Mouse (Mus musculus) hindbrain, embryonic 14.5 days (tissue): ENCODE results near the gene Olfr1036. TPM values are rescaled to one million over a fixed set of nuclear protein-coding genes. Genes with fewer than 3 reads are reported as not detected.
"Not testable (repeated sequence)": the region's sequence is repeated elsewhere in the genome, so short reads cannot be mapped to it uniquely, and the experiment has no call there.

Experiments used
- ATAC-seq: fragments of 200-750 bp; cut with Nextera tagmentation; 2 replicates; pipeline ENCODE4 v1.8.0; 2017; ENCODE audit warnings: moderate number of reproducible peaks, mild to moderate bottlenecking, moderate TSS enrichment, moderate library complexity; ENCODE audit not compliant: low FRiP score
- DNase-seq: peaks from one replicate; pipeline ENCODE4 v3.0.0-alpha.2; 2015; ENCODE audit warnings: low spot score
- H3K27ac ChIP-seq: fragments of 300-500 bp; sonication (generic); 2 replicates; pipeline ENCODE4 v1.5.1; 2014; ENCODE audit warnings: mild to moderate bottlenecking, moderate library complexity
- H3K27me3 ChIP-seq: fragments of 300-500 bp; sonication (generic); 2 replicates; pipeline ENCODE4 v1.6.1; 2014; ENCODE audit warnings: mild to moderate bottlenecking, low read length, mixed read lengths; ENCODE audit not compliant: control insufficient read depth, insufficient read depth
- H3K36me3 ChIP-seq: fragments of 300-500 bp; sonication (generic); replicated peaks from 2 replicates; pipeline ENCODE4 v1.6.1; 2014; ENCODE audit not compliant: control insufficient read depth, insufficient read depth
- H3K4me1 ChIP-seq: fragments of 300-500 bp; sonication (generic); replicated peaks from 2 replicates; pipeline ENCODE4 v1.6.1; 2014; ENCODE audit warnings: antibody characterized with exemption, low read length, mixed read lengths; ENCODE audit not compliant: control insufficient read depth, insufficient read depth
- H3K4me2 ChIP-seq: fragments of 300-500 bp; sonication (generic); replicated peaks from 2 replicates; pipeline ENCODE4 v1.6.1; 2014; ENCODE audit warnings: mild to moderate bottlenecking, moderate library complexity
- H3K4me3 ChIP-seq: fragments of 300-500 bp; sonication (generic); replicated peaks from 2 replicates; pipeline ENCODE4 v1.5.1; 2014; ENCODE audit warnings: mild to moderate bottlenecking, low read length
- H3K9ac ChIP-seq: fragments of 300-500 bp; sonication (generic); 2 replicates; pipeline ENCODE4 v1.6.1; 2014
- H3K9me3 ChIP-seq: fragments of 300-500 bp; sonication (generic); 2 replicates; pipeline ENCODE4 v1.6.1; 2016; ENCODE audit warnings: low read length; ENCODE audit not compliant: control insufficient read depth
- WGBS: fragments of 180-500 bp; shearing (Covaris S2); extraction: QIAGEN DNeasy Blood & Tissue Kit; methylation state at CpG from one replicate; pipeline ENCODE4 v1.1.7; 2014; 5-methylcytosine and 5-hydroxymethylcytosine counted together
- polyA plus RNA-seq: library from polyadenylated mRNA; unstranded; fragments of >200 nt; fragmentation: Nextera tagmentation; extraction: Ambion mirVana; gene quantifications from 2 replicates; pipeline ENCODE4 v1.2.1, GENCODE M21; 2014

The Olfr1036 gene
- not detected in 2 replicates for polyA plus RNA-seq

DNA sequence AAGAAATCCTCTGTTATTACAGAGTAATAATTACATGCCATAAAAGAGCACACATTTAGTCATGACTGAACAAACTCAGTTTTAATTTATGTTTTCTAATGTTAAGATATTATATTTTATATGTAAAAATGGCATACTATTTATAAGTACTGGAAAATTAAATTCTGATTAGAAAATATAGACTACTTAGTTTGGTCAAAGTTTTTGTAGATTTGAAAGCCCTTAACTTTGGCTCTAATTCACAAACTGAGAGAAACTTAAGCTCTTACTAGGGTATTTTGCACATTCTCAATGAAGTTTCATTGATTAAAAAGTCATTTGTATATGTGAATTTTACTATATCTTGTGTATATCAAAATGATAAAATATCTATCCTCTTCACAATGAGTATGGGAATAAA is at the start of gene Olfr1036:
TSS of gene Olfr1036 (plus strand) at position 301 of the 400 bp plus-strand sequence.
- not testable (repeated sequence) for ATAC-seq, H3K9me3 ChIP-seq, H3K4me3 ChIP-seq, H3K27me3 ChIP-seq, H3K4me1 ChIP-seq, DNase-seq, H3K9ac ChIP-seq, H3K27ac ChIP-seq, H3K4me2 ChIP-seq, H3K36me3 ChIP-seq

- Histone ChIP-seq H3K9me3 (no peaks in the 10 kb centered on the region), H3K4me1 (no peaks in the 10 kb centered on the region), H3K27me3 (no peaks in the 10 kb centered on the region), H3K9ac (no peak within 1 kb of the TSS), H3K27ac (no peak within 1 kb of the TSS), H3K4me2 (no peak within 1 kb of the TSS), H3K4me3 (no peak within 1 kb of the TSS), H3K36me3 (no peaks in the 10 kb centered on the region)
- DNase-seq (no peak), ATAC-seq (no peak)
Measured at GRCm38 (mm10) chr2:86045561-86045960, 28.2 kb upstream of the Olfr1036 start, which contains the start of gene Olfr1034. TSS of gene Olfr1034 (plus strand) at chr2:86045861.

GRCm38 (mm10) chr2:86050777-86051176 is 23.0 kb upstream of the Olfr1036 start:
- not testable (repeated sequence) for H3K9ac ChIP-seq, ATAC-seq, H3K4me3 ChIP-seq, H3K27me3 ChIP-seq, H3K27ac ChIP-seq, H3K4me2 ChIP-seq, H3K9me3 ChIP-seq, H3K4me1 ChIP-seq, H3K36me3 ChIP-seq, DNase-seq

GRCm38 (mm10) chr2:86063766-86064165 is 10.0 kb upstream of the Olfr1036 start:
- H3K27ac ChIP-seq, DNase-seq, H3K4me3 ChIP-seq, H3K27me3 ChIP-seq, H3K4me2 ChIP-seq, H3K4me1 ChIP-seq, H3K36me3 ChIP-seq, H3K9ac ChIP-seq, H3K9me3 ChIP-seq, ATAC-seq: not testable (repeated sequence)
- WGBS = 93% methylated on average over 2 of the region's 2 CpGs

GRCm38 (mm10) chr2:86070189-86070588 is 3.6 kb upstream of the Olfr1036 start:
- no peak overlapping the region for H3K4me2 ChIP-seq
- H3K4me1 ChIP-seq = no peaks in the 10 kb centered on the region
- no peaks in the 10 kb centered on the region for H3K36me3 ChIP-seq
- no peaks in the 10 kb centered on the region for H3K9me3 ChIP-seq
- no peak for ATAC-seq
- no peak overlapping the region for H3K9ac ChIP-seq
- no peak overlapping the region for H3K4me3 ChIP-seq
- H3K27me3 ChIP-seq = no peaks in the 10 kb centered on the region
- 97% methylated on average over 8 of the region's 8 CpGs for WGBS
- DNase-seq = no peak
- no peak overlapping the region for H3K27ac ChIP-seq

DNA sequence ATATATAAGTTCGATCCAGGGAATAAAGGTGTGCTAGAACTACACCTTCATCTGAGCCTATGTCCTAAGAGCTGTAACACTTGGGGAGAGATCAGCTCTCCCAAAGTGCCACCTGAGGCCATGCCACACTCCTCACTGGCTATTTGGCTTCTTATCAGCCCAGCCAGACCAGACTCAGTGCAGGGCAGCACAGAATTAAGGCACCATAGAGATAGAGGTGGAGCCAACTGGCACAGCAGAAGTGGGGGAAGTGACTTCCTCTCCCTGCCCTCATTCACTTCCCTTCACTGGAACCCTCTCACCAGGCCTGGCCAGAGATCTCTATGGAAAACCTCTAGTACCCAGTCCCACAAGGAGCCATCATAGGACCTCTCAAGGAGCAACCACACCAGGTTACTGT is 6.7 kb downstream of the Olfr1036 start:
- H3K4me2 ChIP-seq, H3K36me3 ChIP-seq, ATAC-seq, H3K27ac ChIP-seq, DNase-seq, H3K4me1 ChIP-seq, H3K4me3 ChIP-seq, H3K9ac ChIP-seq, H3K27me3 ChIP-seq, H3K9me3 ChIP-seq: not testable (repeated sequence)
- 82% methylated on average over 1 of the region's 1 CpGs for WGBS

DNA sequence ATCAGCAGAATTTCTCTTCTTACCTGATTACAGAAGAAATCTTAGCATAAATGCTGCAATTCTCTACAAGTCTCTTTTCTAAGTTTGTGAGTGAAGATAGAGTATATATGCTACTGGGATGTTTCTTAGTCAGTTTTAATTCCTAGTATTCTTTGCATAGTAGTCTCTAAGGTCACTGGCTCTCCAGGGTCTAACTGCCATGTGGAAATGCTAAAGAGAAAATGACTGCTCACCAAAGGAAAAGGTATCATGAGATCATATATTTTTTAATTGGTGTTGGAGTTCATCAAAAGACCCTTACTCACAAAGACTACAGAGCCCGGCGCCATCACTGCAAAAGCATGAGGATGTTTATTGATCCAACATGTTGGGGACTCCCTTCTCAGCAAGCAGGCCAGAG is 13.5 kb downstream of the Olfr1036 start, which contains the start of gene Olfr1037:
TSS of gene Olfr1037 (minus strand) at position 101 of the 400 bp plus-strand sequence.
- WGBS = 99% methylated on average over 2 of the region's 2 CpGs
- Histone ChIP-seq H3K4me1 (no peaks in the 10 kb centered on the region), H3K4me3 (no peak within 1 kb of the TSS), H3K36me3 (no peaks in the 10 kb centered on the region), H3K9me3 (no peaks in the 10 kb centered on the region), H3K9ac (no peak within 1 kb of the TSS), H3K27ac (no peak within 1 kb of the TSS), H3K27me3 (no peaks in the 10 kb centered on the region), H3K4me2 (no peak within 1 kb of the TSS)
- DNase-seq (no peak), ATAC-seq (no peak)

Other genes starting within 250 kb of the Olfr1036 start
- gene Olfr1019, start 228.5 kb upstream of the Olfr1036 start, polyA plus RNA-seq = not detected in 2 replicates
- gene Olfr1020, start 227.0 kb upstream of the Olfr1036 start, polyA plus RNA-seq = not detected in 2 replicates
- gene Olfr1022, start 205.4 kb upstream of the Olfr1036 start, polyA plus RNA-seq = not detected in 2 replicates
- not detected in 2 replicates for gene Olfr1023, start 188.4 kb upstream of the Olfr1036 start, polyA plus RNA-seq
- not detected in 2 replicates for gene Olfr1024, start 168.9 kb upstream of the Olfr1036 start, polyA plus RNA-seq
- gene Olfr1025-ps1, start 158.8 kb upstream of the Olfr1036 start, polyA plus RNA-seq = not detected in 2 replicates
- gene Olfr1026, start 152.4 kb upstream of the Olfr1036 start, polyA plus RNA-seq = not detected in 2 replicates
- gene Olfr1028, start 123.6 kb upstream of the Olfr1036 start, polyA plus RNA-seq = not detected in 2 replicates
- not detected in 2 replicates for gene Olfr1029, start 100.1 kb upstream of the Olfr1036 start, polyA plus RNA-seq
- gene Olfr1030, start 94.7 kb upstream of the Olfr1036 start, polyA plus RNA-seq = not detected in 2 replicates
- gene Olfr1031, start 83.7 kb upstream of the Olfr1036 start, polyA plus RNA-seq = not detected in 2 replicates
- gene Olfr1032, start 68.5 kb upstream of the Olfr1036 start, polyA plus RNA-seq = not detected in 2 replicates
- gene Olfr1033, start 53.4 kb upstream of the Olfr1036 start, polyA plus RNA-seq = 0.22 TPM in 1 of 2 replicates, not detected in the other
- gene Olfr1034, start 28.1 kb upstream of the Olfr1036 start, polyA plus RNA-seq = not detected in 2 replicates
- gene Olfr1037, start 13.4 kb downstream of the Olfr1036 start, polyA plus RNA-seq = not detected in 2 replicates
- gene Olfr1039, start 61.9 kb downstream of the Olfr1036 start, polyA plus RNA-seq = not detected in 2 replicates
- not detected in 2 replicates for gene Olfr1040, start 72.7 kb downstream of the Olfr1036 start, polyA plus RNA-seq
- not detected in 2 replicates for gene Olfr1042, start 87.8 kb downstream of the Olfr1036 start, polyA plus RNA-seq
- gene Olfr1043, start 93.5 kb downstream of the Olfr1036 start, polyA plus RNA-seq = not detected in 2 replicates
- not detected in 2 replicates for gene Olfr1044, start 103.8 kb downstream of the Olfr1036 start, polyA plus RNA-seq
- not detected in 2 replicates for gene Olfr52, start 111.7 kb downstream of the Olfr1036 start, polyA plus RNA-seq
- gene Olfr1045, start 129.0 kb downstream of the Olfr1036 start, polyA plus RNA-seq = not detected in 2 replicates
- not detected in 2 replicates for gene Olfr1046, start 145.3 kb downstream of the Olfr1036 start, polyA plus RNA-seq
- gene Olfr1047, start 157.4 kb downstream of the Olfr1036 start, polyA plus RNA-seq = not detected in 2 replicates
- not detected in 2 replicates for gene Olfr1048, start 166.3 kb downstream of the Olfr1036 start, polyA plus RNA-seq
- not detected in 2 replicates for gene Olfr1049, start 184.3 kb downstream of the Olfr1036 start, polyA plus RNA-seq
- not detected in 2 replicates for gene Olfr1051, start 205.1 kb downstream of the Olfr1036 start, polyA plus RNA-seq
- not detected in 2 replicates for gene Olfr1052, start 218.5 kb downstream of the Olfr1036 start, polyA plus RNA-seq
- not detected in 2 replicates for gene Olfr1053, start 241.3 kb downstream of the Olfr1036 start, polyA plus RNA-seq